Mouse (Mus musculus) testis, adult 2 months (tissue): ENCODE measurements around the gene Gm2115. TPM values are rescaled to one million over a fixed set of nuclear protein-coding genes. Genes with fewer than 3 reads are reported as not detected.

Source experiments
- H3K27ac ChIP-seq: fragments of 200-500 bp; 2 replicates; pipeline ENCODE4 v1.5.1; 2012; ENCODE audit warnings: low read depth, low read length; ENCODE audit not compliant: control insufficient read depth, insufficient read depth
- H3K27me3 ChIP-seq: fragments of 200-500 bp; 2 replicates; pipeline ENCODE4 v1.6.1; 2012; ENCODE audit warnings: mild to moderate bottlenecking, low read length, moderate library complexity; ENCODE audit not compliant: control insufficient read depth, insufficient read depth
- H3K36me3 ChIP-seq: fragments of 200-500 bp; 2 replicates; pipeline ENCODE4 v1.6.1; 2012; ENCODE audit warnings: mild to moderate bottlenecking, low read length; ENCODE audit not compliant: control insufficient read depth, insufficient read depth
- H3K4me1 ChIP-seq: fragments of 200-500 bp; 2 replicates; pipeline ENCODE4 v1.6.1; 2012; ENCODE audit warnings: low read length; ENCODE audit not compliant: control insufficient read depth, insufficient read depth
- H3K4me3 ChIP-seq: fragments of 200-500 bp; 2 replicates; pipeline ENCODE4 v1.5.1; 2012; ENCODE audit warnings: low read depth, mild to moderate bottlenecking, low read length, moderate library complexity, mixed read lengths; ENCODE audit not compliant: control insufficient read depth
- CTCF ChIP-seq: fragments of 200-500 bp; IDR thresholded peaks from 2 replicates; pipeline ENCODE4 v1.5.1; 2012; ENCODE audit warnings: low read depth, mild to moderate bottlenecking, inconsistent platforms, low read length, moderate library complexity; ENCODE audit not compliant: control insufficient read depth, insufficient read depth, insufficient replicate concordance
- POLR2A ChIP-seq: fragments of 200-500 bp; IDR thresholded peaks from 2 replicates; pipeline ENCODE4 v1.6.1; 2012; ENCODE audit warnings: low read depth, mild to moderate bottlenecking, inconsistent platforms, low read length, moderate library complexity; ENCODE audit not compliant: control insufficient read depth
- polyA plus RNA-seq: library from polyadenylated mRNA; depleted of rRNA; stranded (reverse); fragments of >200 nt; gene quantifications from 2 replicates; pipeline ENCODE4 v1.2.3, GENCODE M21; 2012

The Gm2115 gene
- polyA plus RNA-seq, 1 experiment, result not detected

- no peak for TF ChIP-seq CTCF
- TF ChIP-seq POLR2A, result no peak
- no peaks in the 10 kb centered on the region for H3K36me3 ChIP-seq
- H3K4me1 ChIP-seq, result peaks cover 6% of the 10 kb centered on the region
- H3K4me3 ChIP-seq, result no peak overlapping the region
- H3K27me3 ChIP-seq, result no peaks in the 10 kb centered on the region
- H3K27ac ChIP-seq, result no peak overlapping the region
Observed at GRCm38 (mm10) chr7:84526171-84526570, 2.6 kb upstream of the Gm2115 start.

- peaks cover 6% of the 10 kb centered on the region for H3K4me1 ChIP-seq
- TF ChIP-seq POLR2A (no peak), CTCF (no peak)
- no peaks in the 10 kb centered on the region for H3K36me3 ChIP-seq
Observed at GRCm38 (mm10) chr7:84532795-84533194, 4.0 kb downstream of the Gm2115 start.

DNA sequence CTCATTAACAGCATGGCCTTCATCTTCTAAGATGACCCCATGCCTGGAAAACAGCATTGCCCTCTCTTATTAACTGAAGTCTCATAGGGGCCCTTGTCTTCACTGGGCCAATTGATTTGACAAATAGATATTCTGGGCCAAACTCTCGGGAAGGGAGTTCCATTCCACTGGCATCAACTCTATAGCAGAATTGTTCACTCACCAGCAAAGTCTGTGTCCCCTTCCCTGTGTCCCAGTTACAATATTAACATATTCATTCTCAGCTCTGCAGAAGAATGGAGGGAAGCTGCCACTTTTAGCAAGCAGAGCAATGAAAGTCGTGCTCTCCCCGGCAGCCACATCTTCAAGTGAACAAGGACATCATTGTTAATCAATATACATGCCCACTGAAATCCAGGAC is 5.9 kb downstream of the Gm2115 start:
- H3K4me1 ChIP-seq, result no peaks in the 10 kb centered on the region
- H3K27me3 ChIP-seq, result no peaks in the 10 kb centered on the region
- no peak for TF ChIP-seq CTCF
- TF ChIP-seq POLR2A, result no peak
- H3K36me3 ChIP-seq, result no peaks in the 10 kb centered on the region
- H3K27ac ChIP-seq, result no peak overlapping the region
- no peak overlapping the region for H3K4me3 ChIP-seq

More at GRCm38 (mm10) chr7:84532795-84533194, 4.0 kb downstream of the Gm2115 start:
- no peak overlapping the region for H3K27ac ChIP-seq
- no peak overlapping the region for H3K4me3 ChIP-seq
- no peaks in the 10 kb centered on the region for H3K27me3 ChIP-seq

- no peaks in the 10 kb centered on the region for H3K27me3 ChIP-seq
- no peaks in the 10 kb centered on the region for H3K36me3 ChIP-seq
- H3K4me3 ChIP-seq, result no peak overlapping the region
- H3K4me1 ChIP-seq, result no peaks in the 10 kb centered on the region
- TF ChIP-seq POLR2A, result no peak
- no peak for TF ChIP-seq CTCF
- H3K27ac ChIP-seq, result no peak overlapping the region
Observed at GRCm38 (mm10) chr7:84544946-84545345, 16.2 kb downstream of the Gm2115 start.

GRCm38 (mm10) chr7:84546667-84547066 is 17.9 kb downstream of the Gm2115 start:
- Histone ChIP-seq H3K36me3 (no peaks in the 10 kb centered on the region), H3K27ac (no peak overlapping the region), H3K4me1 (no peaks in the 10 kb centered on the region), H3K4me3 (no peak overlapping the region), H3K27me3 (no peaks in the 10 kb centered on the region)
- TF ChIP-seq POLR2A, result no peak
- no peak for TF ChIP-seq CTCF

GRCm38 (mm10) chr7:84551472-84551871 is 22.7 kb downstream of the Gm2115 start:
- H3K27me3 ChIP-seq, result no peaks in the 10 kb centered on the region
- no peak overlapping the region for H3K4me3 ChIP-seq
- H3K4me1 ChIP-seq, result no peaks in the 10 kb centered on the region
- no peak for TF ChIP-seq CTCF
- no peaks in the 10 kb centered on the region for H3K36me3 ChIP-seq
- H3K27ac ChIP-seq, result no peak overlapping the region

GRCm38 (mm10) chr7:84555294-84555693 is 26.5 kb downstream of the Gm2115 start:
- no peak overlapping the region for H3K27ac ChIP-seq
- no peaks in the 10 kb centered on the region for H3K27me3 ChIP-seq
- no peaks in the 10 kb centered on the region for H3K36me3 ChIP-seq
- H3K4me3 ChIP-seq, result no peak overlapping the region
- TF ChIP-seq CTCF, result no peak
- no peak for TF ChIP-seq POLR2A
- no peaks in the 10 kb centered on the region for H3K4me1 ChIP-seq

DNA sequence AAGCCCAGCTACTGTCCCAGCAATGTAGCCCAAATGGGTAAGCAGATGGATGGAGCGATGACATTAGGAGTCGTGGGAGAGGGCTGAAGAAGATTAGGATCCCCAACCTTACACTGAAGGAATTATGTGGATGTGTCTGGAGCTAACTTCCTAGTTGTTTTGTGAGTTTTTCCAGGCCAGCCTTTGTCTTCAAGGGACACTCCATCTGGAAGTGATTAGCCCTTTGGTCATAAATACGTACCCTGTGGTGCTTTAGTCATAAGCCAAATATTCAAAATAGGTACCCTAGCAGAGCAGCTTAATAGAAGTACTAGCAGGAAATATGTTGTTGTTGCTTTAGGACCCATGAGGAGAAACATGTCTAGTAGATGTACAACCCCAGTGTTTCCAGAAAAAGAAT is 28.6 kb downstream of the Gm2115 start:
- H3K4me1 ChIP-seq, result no peaks in the 10 kb centered on the region
- no peaks in the 10 kb centered on the region for H3K27me3 ChIP-seq
- TF ChIP-seq CTCF, result no peak
- TF ChIP-seq POLR2A, result no peak
- H3K4me3 ChIP-seq, result no peak overlapping the region
- H3K27ac ChIP-seq, result no peak overlapping the region
- no peaks in the 10 kb centered on the region for H3K36me3 ChIP-seq
